Mouse (Mus musculus): ENCODE measurements around the gene Bpifb3. TPM values are rescaled to one million over a fixed set of nuclear protein-coding genes. Genes with fewer than 3 reads are reported as not detected.

The Bpifb3 gene
- not detected in 2 replicates for polyA plus RNA-seq (2012; rRNA removed)
- polyA plus RNA-seq (2014; fragmentation: Nextera tagmentation; extraction: Ambion mirVana): not detected in 2 replicates

DNA sequence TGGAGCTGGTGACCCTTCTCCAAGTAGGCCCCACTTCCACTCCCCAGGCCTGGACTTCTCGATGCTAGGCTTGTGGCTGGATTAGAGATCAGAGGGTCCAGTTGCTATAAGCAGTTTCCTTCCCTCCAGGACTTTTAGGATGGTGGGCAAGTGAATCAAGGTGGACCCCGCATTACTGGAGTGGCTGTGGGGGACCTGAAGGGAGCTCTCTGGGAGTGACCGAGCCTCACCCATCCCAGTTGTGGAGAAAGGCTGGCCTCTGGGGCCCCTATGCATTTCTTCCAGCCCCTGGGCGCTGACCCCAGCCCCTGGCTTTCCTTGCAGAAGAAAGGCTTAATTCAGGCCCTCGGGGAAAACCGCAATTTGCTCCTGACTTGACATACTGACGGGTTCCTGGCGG, at the start of gene Bpifb3:
TSS of gene Bpifb3 (plus strand) at position 301 of the 400 bp plus-strand sequence.
- no peaks in the 10 kb centered on the region for H3K4me1 ChIP-seq (ENCODE audit: control insufficient read depth, insufficient read depth, low read length)
- no peaks in the 10 kb centered on the region for H3K27me3 ChIP-seq (ENCODE audit: control insufficient read depth, insufficient read depth, low read length)
- WGBS: 67% methylated on average over 8 of the region's 8 CpGs
- H3K4me2 ChIP-seq (replicated peaks; ENCODE audit: low read depth, low read length, severe bottlenecking): no peak within 1 kb of the TSS
- DNase-seq (ENCODE audit: low spot score) (no peak), ATAC-seq (ENCODE audit: low FRiP score, low read depth) (no peak)
- no peak for TF ChIP-seq POLR2A (IDR thresholded peaks at IDR 0.05; ENCODE audit: borderline replicate concordance, extremely low read depth, insufficient read depth, insufficient read length)
- no peak within 1 kb of the TSS for H3K9ac ChIP-seq (ENCODE audit: low read depth, low read length, severe bottlenecking)
- no peak within 1 kb of the TSS for H3K27ac ChIP-seq (replicated peaks; ENCODE audit: low read depth, low read length)
- H3K4me3 ChIP-seq (replicated peaks; ENCODE audit: low read length): no peak within 1 kb of the TSS
- no peaks in the 10 kb centered on the region for H3K36me3 ChIP-seq (ENCODE audit: control insufficient read depth, insufficient read depth, low read length)
- H3K9me3 ChIP-seq (ENCODE audit: control insufficient read depth, low read length): no peaks in the 10 kb centered on the region

DNA sequence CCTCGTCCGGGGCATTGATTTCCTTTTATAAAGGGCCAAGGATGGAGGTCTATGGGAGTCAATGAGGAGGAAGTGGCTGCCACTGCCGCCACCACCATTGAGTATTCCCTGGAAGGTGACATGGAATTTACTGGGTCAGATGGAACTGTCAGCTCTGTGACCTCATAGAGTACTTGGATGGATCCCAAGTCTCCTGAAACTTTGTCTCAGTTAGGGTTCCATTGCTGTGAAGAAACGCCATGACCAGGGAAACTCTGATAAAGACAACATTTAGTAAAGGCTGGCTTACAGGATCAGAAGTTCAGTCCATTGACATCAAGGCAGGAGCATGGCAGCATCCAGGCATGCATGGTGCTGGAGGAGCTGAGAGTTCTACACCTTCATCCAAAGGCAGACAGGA, 47.0 kb upstream of the Bpifb3 start, which contains the start of gene Sun5:
TSS of gene Sun5 (minus strand) at position 101 of the 400 bp plus-strand sequence.
- no peak for DNase-seq (ENCODE audit: low spot score)
- no peak within 1 kb of the TSS for H3K9ac ChIP-seq (ENCODE audit: low read depth, low read length, severe bottlenecking)

DNA sequence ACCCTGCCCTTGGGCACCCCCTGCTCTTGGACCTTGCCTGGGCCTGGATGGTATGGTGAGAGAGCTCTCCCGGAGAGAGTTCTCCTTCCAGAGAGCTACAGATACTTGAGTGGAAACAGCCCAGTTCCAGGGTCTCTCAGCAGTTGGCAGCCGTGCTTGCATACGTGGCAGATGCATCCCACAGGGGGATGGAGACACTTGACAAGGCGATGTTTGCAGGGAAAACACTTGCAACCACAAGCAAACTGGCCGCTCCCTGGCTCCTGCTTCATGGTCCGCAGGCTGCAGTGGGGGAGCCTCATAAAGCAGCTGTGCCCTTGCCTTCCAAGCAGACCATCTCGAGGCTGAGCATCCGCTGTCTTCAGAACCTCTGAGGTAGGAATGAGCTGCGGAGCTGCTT, 43.3 kb upstream of the Bpifb3 start, which contains the start of gene Bpifb2:
TSS of gene Bpifb2 (plus strand) at position 301 of the 400 bp plus-strand sequence.
- no peak for ATAC-seq (ENCODE audit: low FRiP score, low read depth)
- DNase-seq (ENCODE audit: low spot score): no peak
- no peak within 1 kb of the TSS for H3K4me2 ChIP-seq (replicated peaks; ENCODE audit: low read depth, low read length, severe bottlenecking)
- no peak within 1 kb of the TSS for H3K27ac ChIP-seq (replicated peaks; ENCODE audit: low read depth, low read length)
- no peaks in the 10 kb centered on the region for H3K9me3 ChIP-seq (ENCODE audit: control insufficient read depth, low read length)
- WGBS: 69% methylated on average over 9 of the region's 9 CpGs
- H3K36me3 ChIP-seq (ENCODE audit: control insufficient read depth, insufficient read depth, low read length): no peaks in the 10 kb centered on the region
- no peak for TF ChIP-seq POLR2A (IDR thresholded peaks at IDR 0.05; ENCODE audit: borderline replicate concordance, extremely low read depth, insufficient read depth, insufficient read length)
- H3K27me3 ChIP-seq (ENCODE audit: control insufficient read depth, insufficient read depth, low read length): no peaks in the 10 kb centered on the region
- no peak within 1 kb of the TSS for H3K9ac ChIP-seq (ENCODE audit: low read depth, low read length, severe bottlenecking)
- H3K4me3 ChIP-seq (replicated peaks; ENCODE audit: low read length): no peak within 1 kb of the TSS
- H3K4me1 ChIP-seq (ENCODE audit: control insufficient read depth, insufficient read depth, low read length): no peaks in the 10 kb centered on the region

More for the DNA sequence above, 47.0 kb upstream of the Bpifb3 start, which contains the start of gene Sun5:
- no peak for ATAC-seq (ENCODE audit: low FRiP score, low read depth)
- no peak within 1 kb of the TSS for H3K4me2 ChIP-seq (replicated peaks; ENCODE audit: low read depth, low read length, severe bottlenecking)
- H3K27ac ChIP-seq (replicated peaks; ENCODE audit: low read depth, low read length): no peak within 1 kb of the TSS
- H3K4me1 ChIP-seq (ENCODE audit: control insufficient read depth, insufficient read depth, low read length): no peaks in the 10 kb centered on the region
- no peaks in the 10 kb centered on the region for H3K27me3 ChIP-seq (ENCODE audit: control insufficient read depth, insufficient read depth, low read length)
- H3K9me3 ChIP-seq (ENCODE audit: control insufficient read depth, low read length): no peaks in the 10 kb centered on the region
- H3K36me3 ChIP-seq (ENCODE audit: control insufficient read depth, insufficient read depth, low read length): no peaks in the 10 kb centered on the region
- TF ChIP-seq POLR2A (IDR thresholded peaks at IDR 0.05; ENCODE audit: borderline replicate concordance, extremely low read depth, insufficient read depth, insufficient read length): no peak
- H3K4me3 ChIP-seq (replicated peaks; ENCODE audit: low read length): no peak within 1 kb of the TSS
- 90% methylated on average over 4 of the region's 4 CpGs for WGBS

DNA sequence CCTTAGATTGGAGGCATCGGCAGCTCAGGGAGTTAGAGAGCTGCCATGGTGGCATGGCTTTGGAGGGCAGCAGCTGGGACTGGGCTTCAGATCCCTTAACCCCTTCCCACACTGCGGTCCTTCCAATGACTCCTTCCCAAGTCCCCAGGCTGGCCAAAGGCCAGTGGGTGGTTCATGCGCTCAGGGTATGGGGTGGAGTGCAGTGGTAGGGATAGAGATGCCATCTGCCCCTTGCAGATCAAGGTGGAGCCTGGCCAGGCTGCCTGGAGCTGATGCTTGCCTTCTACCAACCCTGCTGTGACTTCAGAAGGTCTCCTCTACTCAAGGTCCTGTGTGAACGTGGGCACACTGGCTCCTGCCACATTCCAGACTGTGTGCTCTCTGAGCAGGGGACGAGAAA, 18.9 kb upstream of the Bpifb3 start:
- ATAC-seq (ENCODE audit: low FRiP score, low read depth): no peak
- DNase-seq (ENCODE audit: low spot score): no peak
- Histone ChIP-seq H3K4me1 (ENCODE audit: control insufficient read depth, insufficient read depth, low read length) (no peaks in the 10 kb centered on the region), H3K27ac (replicated peaks; ENCODE audit: low read depth, low read length) (no peak overlapping the region), H3K4me3 (replicated peaks; ENCODE audit: low read length) (no peak overlapping the region), H3K9me3 (ENCODE audit: control insufficient read depth, low read length) (no peaks in the 10 kb centered on the region), H3K4me2 (replicated peaks; ENCODE audit: low read depth, low read length, severe bottlenecking) (no peak overlapping the region), H3K27me3 (ENCODE audit: control insufficient read depth, insufficient read depth, low read length) (no peaks in the 10 kb centered on the region), H3K36me3 (ENCODE audit: control insufficient read depth, insufficient read depth, low read length) (no peaks in the 10 kb centered on the region), H3K9ac (ENCODE audit: low read depth, low read length, severe bottlenecking) (no peak overlapping the region)
- 71% methylated on average over 5 of the region's 5 CpGs for WGBS
- TF ChIP-seq POLR2A (IDR thresholded peaks at IDR 0.05; ENCODE audit: borderline replicate concordance, extremely low read depth, insufficient read depth, insufficient read length): no peak

DNA sequence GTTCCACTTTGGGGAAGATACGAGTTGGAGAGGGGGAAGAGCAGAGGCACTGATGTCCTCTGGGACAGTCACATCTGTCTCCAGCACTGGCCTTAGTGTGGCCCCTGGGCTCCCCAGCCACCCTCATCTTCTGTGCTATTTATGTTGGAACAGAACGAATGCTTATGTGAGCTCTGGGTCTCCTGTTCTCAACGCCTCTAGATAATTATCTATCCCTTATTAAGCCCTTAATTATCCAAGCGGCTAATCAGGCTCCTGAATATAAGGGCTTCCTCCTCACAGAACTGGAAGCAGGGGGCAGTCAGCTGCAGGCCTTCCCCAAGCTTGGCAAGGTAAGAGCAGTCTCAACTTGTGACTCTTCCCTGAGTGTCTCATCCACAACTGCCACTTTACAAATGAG, 17.9 kb upstream of the Bpifb3 start, which contains the start of gene Bpifb6:
TSS of gene Bpifb6 (plus strand) at position 301 of the 400 bp plus-strand sequence.
- no peak for ATAC-seq (ENCODE audit: low FRiP score, low read depth)
- H3K36me3 ChIP-seq (ENCODE audit: control insufficient read depth, insufficient read depth, low read length): no peaks in the 10 kb centered on the region

More for the DNA sequence above, 17.9 kb upstream of the Bpifb3 start, which contains the start of gene Bpifb6:
- DNase-seq (ENCODE audit: low spot score): no peak
- Histone ChIP-seq H3K27ac (replicated peaks; ENCODE audit: low read depth, low read length) (no peak within 1 kb of the TSS), H3K4me1 (ENCODE audit: control insufficient read depth, insufficient read depth, low read length) (no peaks in the 10 kb centered on the region), H3K27me3 (ENCODE audit: control insufficient read depth, insufficient read depth, low read length) (no peaks in the 10 kb centered on the region), H3K9ac (ENCODE audit: low read depth, low read length, severe bottlenecking) (no peak within 1 kb of the TSS), H3K4me2 (replicated peaks; ENCODE audit: low read depth, low read length, severe bottlenecking) (no peak within 1 kb of the TSS), H3K9me3 (ENCODE audit: control insufficient read depth, low read length) (no peaks in the 10 kb centered on the region), H3K4me3 (replicated peaks; ENCODE audit: low read length) (no peak within 1 kb of the TSS)
- WGBS: 64% methylated on average over 4 of the region's 4 CpGs
- TF ChIP-seq POLR2A (IDR thresholded peaks at IDR 0.05; ENCODE audit: borderline replicate concordance, extremely low read depth, insufficient read depth, insufficient read length): no peak
